Mouse (Mus musculus): ENCODE measurements at regions not wholly inside any gene's neighbourhood (a gene's known extent, or its start where the extent isn't known, plus 50 kb on each side); places are given as distances from the start of the nearest gene placed in this dataset.

DNA sequence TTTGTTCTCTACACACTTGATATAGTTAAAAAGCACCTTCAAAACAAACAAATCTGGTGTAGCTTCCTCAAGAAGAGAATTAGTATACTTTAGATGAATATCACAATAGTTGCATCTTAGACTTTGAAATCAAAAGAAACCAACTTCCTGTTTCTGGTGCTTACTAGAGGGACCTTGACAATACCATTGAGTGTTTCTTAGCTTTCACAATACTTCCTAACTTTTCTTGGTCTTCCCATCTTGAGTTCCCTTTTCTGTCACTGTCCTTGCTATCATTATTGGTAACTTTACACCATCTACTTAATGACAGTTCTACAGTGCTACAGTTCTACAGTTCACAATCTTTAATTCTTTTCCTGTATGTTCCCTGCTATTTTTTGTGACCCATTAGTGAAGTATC is 528.1 kb downstream of the H2al1n start:
- in situ Hi-C loops (cut with MboI; ENCODE audit: low sequenced_read_pairs in 2 of 2, unreplicated experiment in 2 of 2) = no loop called here
- H3K4me3 ChIP-seq (ENCODE audit: insufficient read depth in 1 of 2, low read depth in 1 of 2, low read length in 2 of 2, poor library complexity in 1 of 2, severe bottlenecking in 1 of 2) = no peak overlapping the region
- TF ChIP-seq CHD2 (IDR thresholded peaks at IDR 0.05; ENCODE audit: low read depth, low read length) (no peak), ZNF384 (IDR thresholded peaks at IDR 0.05; ENCODE audit: low read depth, low read length) (no peak), MAFK (IDR thresholded peaks at IDR 0.05; ENCODE audit: insufficient read depth, low read depth, low read length) (no peak), HCFC1 (IDR thresholded peaks at IDR 0.05; ENCODE audit: borderline replicate concordance, insufficient read depth, low read length) (no peak), ZC3H11A (IDR thresholded peaks at IDR 0.05; ENCODE audit: borderline replicate concordance, low read depth, low read length) (no peak)
- no peak for DNase-seq (ENCODE audit: low read depth, low spot score)
- no peaks in the 10 kb centered on the region for H3K9me3 ChIP-seq (ENCODE audit: control insufficient read depth, insufficient read depth, low read depth, low read length)
- no peak overlapping the region for H3K9ac ChIP-seq (ENCODE audit: insufficient read depth, low read depth, low read length, poor library complexity, severe bottlenecking)
- H3K4me1 ChIP-seq (ENCODE audit: control insufficient read depth in 2 of 2, insufficient read depth in 2 of 2, low read length in 2 of 2, poor library complexity in 1 of 2) = no peaks in the 10 kb centered on the region
- no peak overlapping the region for H3K27ac ChIP-seq (ENCODE audit: insufficient read depth, low read depth, low read length, poor library complexity, severe bottlenecking)
- no peaks in the 10 kb centered on the region for H3K36me3 ChIP-seq (ENCODE audit: control insufficient read depth, insufficient read depth, low read length, poor library complexity, severe bottlenecking)

Measured in ES-E14 (cell line).